Mouse (Mus musculus): ENCODE data around the gene Tsacc. TPM values are rescaled to one million over a fixed set of nuclear protein-coding genes. Genes with fewer than 3 reads are reported as not detected.
A peak's percentile ranks its signal among the peaks of the same experiment; 100 is the strongest.
"Not testable (repeated sequence)": the region's sequence is repeated elsewhere in the genome, so short reads cannot be mapped to it uniquely, and the experiment has no call there.

Tsacc gene
- polyA plus RNA-seq, 1 experiment from 2014 or later: 7.2 TPM

GRCm38 (mm10) chr3:88276121-88276520, 20.7 kb downstream of the Tsacc start:
- TF ChIP-seq CTCF (IDR thresholded peaks at IDR 0.05; ENCODE audit: low read depth): no peak

DNA sequence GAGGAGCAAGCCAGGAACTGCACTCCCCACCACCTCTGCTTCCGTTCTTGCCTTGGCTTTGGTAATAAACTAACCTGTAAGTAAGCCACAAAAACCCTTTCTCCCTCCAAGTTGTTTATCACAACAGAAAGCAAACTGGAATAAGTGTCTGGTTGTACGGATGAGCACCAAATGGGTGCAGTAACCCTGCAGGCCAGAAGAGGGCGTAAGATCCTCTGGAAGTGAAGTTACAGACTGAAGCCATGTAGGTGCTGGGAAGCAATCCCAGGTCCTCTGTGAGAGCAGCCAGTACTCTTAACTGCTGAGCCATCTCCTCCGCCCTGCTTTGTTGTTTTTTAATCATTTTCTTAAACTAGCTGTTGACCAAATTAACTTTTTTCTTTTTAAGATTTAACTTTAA, 22.8 kb downstream of the Tsacc start:
- no peak for ATAC-seq
- no peak overlapping the region for H3K4me2 ChIP-seq (replicated peaks; ENCODE audit: low read depth)
- no peaks in the 10 kb centered on the region for H3K36me3 ChIP-seq (ENCODE audit: control insufficient read depth, insufficient read depth)
- no peaks in the 10 kb centered on the region for H3K27me3 ChIP-seq (replicated peaks; ENCODE audit: control insufficient read depth, insufficient read depth, low read length)
- H3K9me3 ChIP-seq (ENCODE audit: control insufficient read depth): no peaks in the 10 kb centered on the region
- TF ChIP-seq CTCF (IDR thresholded peaks at IDR 0.05; ENCODE audit: low read depth): peak; percentile 45
- H3K4me1 ChIP-seq (replicated peaks; ENCODE audit: control insufficient read depth, insufficient read depth, low read length): no peaks in the 10 kb centered on the region
- H3K9ac ChIP-seq (ENCODE audit: low read depth, low read length): no peak overlapping the region
- H3K4me3 ChIP-seq (ENCODE audit: low read depth, low read length): no peak overlapping the region
- 92% methylated on average over 4 of the region's 4 CpGs for WGBS
- no peak overlapping the region for H3K27ac ChIP-seq (ENCODE audit: low read depth, low read length)

More at GRCm38 (mm10) chr3:88276121-88276520, 20.7 kb downstream of the Tsacc start:
- WGBS: 93% methylated on average over 2 of the region's 2 CpGs
- Histone ChIP-seq H3K27me3 (replicated peaks; ENCODE audit: control insufficient read depth, insufficient read depth, low read length) (no peaks in the 10 kb centered on the region), H3K9ac (ENCODE audit: low read depth, low read length) (no peak overlapping the region), H3K36me3 (ENCODE audit: control insufficient read depth, insufficient read depth) (no peaks in the 10 kb centered on the region), H3K9me3 (ENCODE audit: control insufficient read depth) (no peaks in the 10 kb centered on the region), H3K4me1 (replicated peaks; ENCODE audit: control insufficient read depth, insufficient read depth, low read length) (no peaks in the 10 kb centered on the region), H3K27ac (ENCODE audit: low read depth, low read length) (no peak overlapping the region), H3K4me2 (replicated peaks; ENCODE audit: low read depth) (no peak overlapping the region), H3K4me3 (ENCODE audit: low read depth, low read length) (no peak overlapping the region)
- ATAC-seq: no peak

DNA sequence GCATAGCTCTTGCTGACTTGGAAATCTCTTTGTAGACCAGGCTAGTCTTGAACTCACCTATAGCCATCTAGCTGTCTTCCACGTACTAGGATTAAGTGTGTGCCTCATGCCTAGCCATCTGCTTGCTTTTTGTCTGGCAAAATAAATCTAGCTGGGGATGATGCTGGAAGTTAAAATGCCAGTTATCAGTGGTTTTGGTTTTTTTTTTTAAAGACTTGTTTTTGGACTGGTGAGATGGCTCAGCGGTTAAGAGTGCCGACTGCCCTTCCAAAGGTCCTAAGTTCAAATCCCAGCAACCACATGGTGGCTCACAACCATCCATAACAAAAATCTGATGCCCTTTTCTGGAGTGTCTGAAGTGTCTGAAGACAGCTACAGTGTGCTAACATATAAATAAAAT, 24.9 kb downstream of the Tsacc start:
- no peak for ATAC-seq
- no peak overlapping the region for H3K4me3 ChIP-seq (ENCODE audit: low read depth, low read length)
- H3K4me2 ChIP-seq (replicated peaks; ENCODE audit: low read depth): no peak overlapping the region
- H3K9ac ChIP-seq (ENCODE audit: low read depth, low read length): no peak overlapping the region
- 86% methylated on average over 3 of the region's 3 CpGs for WGBS
- no peak overlapping the region for H3K27ac ChIP-seq (ENCODE audit: low read depth, low read length)
- no peaks in the 10 kb centered on the region for H3K9me3 ChIP-seq (ENCODE audit: control insufficient read depth)
- TF ChIP-seq CTCF (IDR thresholded peaks at IDR 0.05; ENCODE audit: low read depth): no peak
- no peaks in the 10 kb centered on the region for H3K27me3 ChIP-seq (replicated peaks; ENCODE audit: control insufficient read depth, insufficient read depth, low read length)
- no peaks in the 10 kb centered on the region for H3K36me3 ChIP-seq (ENCODE audit: control insufficient read depth, insufficient read depth)
- no peaks in the 10 kb centered on the region for H3K4me1 ChIP-seq (replicated peaks; ENCODE audit: control insufficient read depth, insufficient read depth, low read length)

- H3K4me3 ChIP-seq (ENCODE audit: low read depth, low read length); H3K9me3 ChIP-seq (ENCODE audit: control insufficient read depth); H3K27ac ChIP-seq (ENCODE audit: low read depth, low read length); H3K27me3 ChIP-seq (replicated peaks; ENCODE audit: control insufficient read depth, insufficient read depth, low read length); H3K9ac ChIP-seq (ENCODE audit: low read depth, low read length); ATAC-seq; H3K4me2 ChIP-seq (replicated peaks; ENCODE audit: low read depth); H3K4me1 ChIP-seq (replicated peaks; ENCODE audit: control insufficient read depth, insufficient read depth, low read length); H3K36me3 ChIP-seq (ENCODE audit: control insufficient read depth, insufficient read depth): not testable (repeated sequence)
- 94% methylated on average over 2 of the region's 2 CpGs for WGBS
Measured at GRCm38 (mm10) chr3:88271298-88271697, 25.5 kb downstream of the Tsacc start.

GRCm38 (mm10) chr3:88268991-88269390, 27.8 kb downstream of the Tsacc start:
- Histone ChIP-seq H3K4me1 (replicated peaks; ENCODE audit: control insufficient read depth, insufficient read depth, low read length) (no peaks in the 10 kb centered on the region), H3K9ac (ENCODE audit: low read depth, low read length) (no peak overlapping the region), H3K9me3 (ENCODE audit: control insufficient read depth) (no peaks in the 10 kb centered on the region), H3K36me3 (ENCODE audit: control insufficient read depth, insufficient read depth) (no peaks in the 10 kb centered on the region), H3K27ac (ENCODE audit: low read depth, low read length) (no peak overlapping the region), H3K4me2 (replicated peaks; ENCODE audit: low read depth) (no peak overlapping the region), H3K27me3 (replicated peaks; ENCODE audit: control insufficient read depth, insufficient read depth, low read length) (no peaks in the 10 kb centered on the region), H3K4me3 (ENCODE audit: low read depth, low read length) (no peak overlapping the region)
- ATAC-seq: no peak
- TF ChIP-seq CTCF (IDR thresholded peaks at IDR 0.05; ENCODE audit: low read depth): no peak
- WGBS: 89% methylated on average over 5 of the region's 5 CpGs

DNA sequence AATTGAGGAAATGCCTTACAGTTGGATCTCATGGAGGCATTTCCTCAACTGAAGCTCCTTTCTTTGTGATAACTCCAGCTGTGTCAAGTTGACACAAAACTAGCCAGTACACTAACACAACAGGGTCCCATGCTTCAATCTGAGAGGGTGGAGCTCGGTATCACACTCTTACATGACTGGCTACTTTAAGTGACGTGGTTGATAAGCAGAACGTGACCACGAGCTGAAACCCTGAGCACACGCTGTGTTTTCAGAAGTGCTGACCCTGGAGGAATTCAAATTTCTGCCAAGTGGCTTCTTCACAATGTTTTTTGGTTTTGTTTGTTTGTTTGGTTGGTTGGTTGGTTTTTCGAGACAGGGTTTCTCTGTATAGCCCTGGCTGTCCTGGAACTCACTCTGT, 28.8 kb downstream of the Tsacc start:
- not testable (repeated sequence) for H3K4me1 ChIP-seq (replicated peaks; ENCODE audit: control insufficient read depth, insufficient read depth, low read length); H3K9me3 ChIP-seq (ENCODE audit: control insufficient read depth); H3K9ac ChIP-seq (ENCODE audit: low read depth, low read length); H3K36me3 ChIP-seq (ENCODE audit: control insufficient read depth, insufficient read depth); H3K27ac ChIP-seq (ENCODE audit: low read depth, low read length); ATAC-seq; H3K4me2 ChIP-seq (replicated peaks; ENCODE audit: low read depth); H3K4me3 ChIP-seq (ENCODE audit: low read depth, low read length); H3K27me3 ChIP-seq (replicated peaks; ENCODE audit: control insufficient read depth, insufficient read depth, low read length)
- 75% methylated on average over 6 of the region's 6 CpGs for WGBS

DNA sequence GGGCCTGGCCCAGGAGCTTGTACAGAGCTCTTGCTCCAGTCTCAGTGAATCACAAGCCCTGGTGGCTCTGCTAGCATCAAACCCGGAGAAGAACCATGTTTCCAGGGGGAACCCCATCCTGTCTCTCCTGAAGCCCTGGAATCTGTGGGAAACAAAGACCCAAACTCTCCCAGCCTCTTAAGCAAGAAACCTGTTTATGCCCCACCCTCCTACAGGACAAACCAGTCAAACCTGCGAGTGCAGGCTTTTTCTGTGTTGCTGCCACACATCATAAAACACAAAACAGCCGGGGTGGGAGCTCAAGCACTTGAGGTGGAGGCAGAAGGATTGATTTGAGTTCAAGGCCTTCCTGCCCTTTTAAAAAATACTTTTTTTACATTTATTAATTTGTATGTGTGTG, 34.5 kb downstream of the Tsacc start:
- TF ChIP-seq CTCF (IDR thresholded peaks at IDR 0.05; ENCODE audit: low read depth): no peak
- ATAC-seq: no peak
- WGBS: 44% methylated on average over 3 of the region's 3 CpGs
- H3K4me2 ChIP-seq (replicated peaks; ENCODE audit: low read depth): no peak overlapping the region
- H3K27ac ChIP-seq (ENCODE audit: low read depth, low read length): no peak overlapping the region
- H3K9me3 ChIP-seq (ENCODE audit: control insufficient read depth): no peaks in the 10 kb centered on the region
- H3K4me3 ChIP-seq (ENCODE audit: low read depth, low read length): no peak overlapping the region
- H3K9ac ChIP-seq (ENCODE audit: low read depth, low read length): no peak overlapping the region
- H3K36me3 ChIP-seq (ENCODE audit: control insufficient read depth, insufficient read depth): no peaks in the 10 kb centered on the region
- no peaks in the 10 kb centered on the region for H3K4me1 ChIP-seq (replicated peaks; ENCODE audit: control insufficient read depth, insufficient read depth, low read length)
- H3K27me3 ChIP-seq (replicated peaks; ENCODE audit: control insufficient read depth, insufficient read depth, low read length): no peaks in the 10 kb centered on the region

Data from intestine, postnatal 0 days (tissue).